Mouse (Mus musculus) CD4-positive, CD25-positive, alpha-beta regulatory T cell, adult 4 months (primary cell): ENCODE results near the gene Gng2. TPM values are rescaled to one million over a fixed set of nuclear protein-coding genes. Genes with fewer than 3 reads are reported as not detected.

Experiments used
- ATAC-seq: one replicate; pipeline ENCODE4 v1.8.0; 2017
- polyA plus RNA-seq, 2 experiments: library from polyadenylated mRNA; unstranded; fragments of 100-300 nt; shearing (Covaris generic); gene quantifications; one replicate each; pipeline ENCODE4 v1.2.1; 2017

The Gng2 gene
- polyA plus RNA-seq, 2 experiments from 2014 or later: 39.1 to 54.2 TPM

GRCm38 (mm10) chr14:19858808-19859776, 118.3 kb downstream of the Gng2 start:
- ATAC-seq: no peak

- no peak for ATAC-seq
Measured at GRCm38 (mm10) chr14:19858279-19858678, 119.1 kb downstream of the Gng2 start.

- no peak for ATAC-seq
Measured at GRCm38 (mm10) chr14:19853471-19853870, 124.0 kb downstream of the Gng2 start.

GRCm38 (mm10) chr14:19839600-19840332, 137.7 kb downstream of the Gng2 start:
- ATAC-seq: peak; percentile 67

GRCm38 (mm10) chr14:19836289-19836688, 141.1 kb downstream of the Gng2 start:
- no peak for ATAC-seq

GRCm38 (mm10) chr14:19825481-19825880, 151.9 kb downstream of the Gng2 start:
- ATAC-seq: no peak

GRCm38 (mm10) chr14:19823321-19824142, 153.9 kb downstream of the Gng2 start, which contains the start of gene Rtraf:
Rtraf (minus strand) TSS chr14:19823824.
- ATAC-seq: peak; percentile 96

Other genes with a start within 250 kb of the Gng2 start
- 1 to 10 TPM; 1.1 to 5.1 TPM for gene Nid2, start 226.4 kb downstream of the Gng2 start, polyA plus RNA-seq
- gene Rtraf, start 153.8 kb downstream of the Gng2 start, polyA plus RNA-seq: 100 to 1,000 TPM; 100 to 114 TPM
- 10 to 100 TPM; 23.8 to 34.8 TPM for gene Saysd1, start 160.9 kb upstream of the Gng2 start, polyA plus RNA-seq
- 1 to 10 TPM; 1.3 to 4.4 TPM for gene Kcnk5, start 204.2 kb upstream of the Gng2 start, polyA plus RNA-seq